Mouse (Mus musculus) lung, embryonic 16.5 days (tissue): Measurements from ENCODE around the gene Hus1b. TPM values are rescaled to one million over a fixed set of nuclear protein-coding genes. Genes with fewer than 3 reads are reported as not detected.
A peak's percentile ranks its signal among the peaks of the same experiment; 100 is the strongest.

Source experiments
- ATAC-seq: fragments of 200-750 bp; cut with Nextera tagmentation; 2 replicates; pipeline ENCODE4 v1.8.0; 2017; ENCODE audit warnings: low read depth, mild to moderate bottlenecking, moderate library complexity
- H3K27ac ChIP-seq: fragments of 300-500 bp; sonication (generic); 2 replicates; pipeline ENCODE4 v1.5.1; 2014; ENCODE audit warnings: mild to moderate bottlenecking, control low read depth, low read length
- H3K27me3 ChIP-seq: fragments of 300-500 bp; sonication (generic); 2 replicates; pipeline ENCODE4 v1.6.1; 2014; ENCODE audit warnings: low read depth, low read length, mixed read lengths; ENCODE audit not compliant: control insufficient read depth, insufficient read depth
- H3K36me3 ChIP-seq: fragments of 300-500 bp; sonication (generic); 2 replicates; pipeline ENCODE4 v1.6.1; 2014; ENCODE audit warnings: low read length; ENCODE audit not compliant: control insufficient read depth, insufficient read depth
- H3K4me1 ChIP-seq: fragments of 300-500 bp; sonication (generic); replicated peaks from 2 replicates; pipeline ENCODE4 v1.6.1; 2014; ENCODE audit warnings: low read length, mixed read lengths; ENCODE audit not compliant: control insufficient read depth, insufficient read depth
- H3K4me2 ChIP-seq: fragments of 300-500 bp; sonication (generic); 2 replicates; pipeline ENCODE4 v1.6.1; 2014; ENCODE audit warnings: low read depth, low read length, control low read depth
- H3K4me3 ChIP-seq: fragments of 300-500 bp; sonication (generic); 2 replicates; pipeline ENCODE4 v1.5.1; 2014; ENCODE audit warnings: mild to moderate bottlenecking, low read length, control low read depth
- H3K9ac ChIP-seq: fragments of 300-500 bp; sonication (generic); 2 replicates; pipeline ENCODE4 v1.6.1; 2014; ENCODE audit warnings: low read length, control low read depth
- H3K9me3 ChIP-seq: fragments of 300-500 bp; sonication (generic); 2 replicates; pipeline ENCODE4 v1.6.1; 2016; ENCODE audit warnings: low read length; ENCODE audit not compliant: control insufficient read depth
- WGBS: fragments of 180-500 bp; shearing (Covaris S2); extraction: QIAGEN DNeasy Blood & Tissue Kit; methylation state at CpG from one replicate; pipeline ENCODE4 v1.1.7; 2014; 5-methylcytosine and 5-hydroxymethylcytosine counted together
- polyA plus RNA-seq: library from polyadenylated mRNA; unstranded; fragments of >200 nt; fragmentation: Nextera tagmentation; extraction: Ambion mirVana; gene quantifications from 2 replicates; pipeline ENCODE4 v1.2.1, GENCODE M21; 2015

Hus1b gene
- polyA plus RNA-seq, 1 experiment from 2014 or later = not detected

DNA sequence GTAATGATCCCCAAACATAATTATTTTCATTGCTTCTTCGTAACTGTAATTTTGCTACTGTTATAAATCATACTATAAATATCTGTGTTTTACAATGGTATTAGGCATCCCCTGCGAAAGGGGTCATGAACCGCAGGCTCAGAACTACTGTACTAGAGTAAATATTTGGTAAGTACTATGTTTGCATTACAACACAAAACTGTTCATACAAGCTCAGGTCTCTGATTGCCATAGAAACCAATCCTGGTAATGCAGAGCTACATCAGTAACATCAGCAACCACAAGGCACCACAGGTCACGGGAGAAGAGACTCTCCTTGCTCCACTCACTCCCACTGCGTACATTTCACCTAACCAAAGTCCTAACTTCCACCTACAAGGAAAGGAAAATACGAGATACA, 23.3 kb downstream of the Hus1b start:
- Histone ChIP-seq H3K4me1 (no peaks in the 10 kb centered on the region), H3K4me3 (no peak overlapping the region), H3K36me3 (peaks cover 5% of the 10 kb centered on the region), H3K9ac (no peak overlapping the region), H3K9me3 (no peaks in the 10 kb centered on the region), H3K27ac (no peak overlapping the region), H3K4me2 (no peak overlapping the region), H3K27me3 (no peaks in the 10 kb centered on the region)
- 69% methylated on average over 6 of the region's 6 CpGs for WGBS
- no peak for ATAC-seq

DNA sequence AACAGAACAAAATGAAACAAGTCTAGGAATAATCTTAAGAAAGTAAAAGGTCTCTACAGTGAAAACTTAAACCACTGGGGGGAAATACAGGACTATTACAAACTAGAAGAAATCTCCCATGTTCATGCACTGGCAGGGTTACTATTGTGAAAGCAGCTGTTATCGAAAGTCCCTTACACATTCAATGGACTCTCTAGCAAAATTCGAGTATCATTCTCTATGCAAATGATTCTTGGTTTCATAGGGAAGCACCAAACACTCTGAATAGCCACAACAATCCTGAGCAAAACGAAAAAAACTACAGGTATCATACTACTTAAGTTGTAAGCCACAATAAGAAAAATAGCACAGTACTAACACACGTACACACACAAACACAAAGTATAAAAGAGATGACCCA, 25.6 kb downstream of the Hus1b start:
- H3K9ac ChIP-seq = no peak overlapping the region
- H3K4me3 ChIP-seq = no peak overlapping the region
- H3K36me3 ChIP-seq = peaks cover 5% of the 10 kb centered on the region
- 87% methylated on average over 4 of the region's 4 CpGs for WGBS
- H3K4me2 ChIP-seq = no peak overlapping the region
- H3K4me1 ChIP-seq = no peaks in the 10 kb centered on the region
- no peaks in the 10 kb centered on the region for H3K27me3 ChIP-seq
- ATAC-seq = no peak
- no peak overlapping the region for H3K27ac ChIP-seq
- H3K9me3 ChIP-seq = no peaks in the 10 kb centered on the region

DNA sequence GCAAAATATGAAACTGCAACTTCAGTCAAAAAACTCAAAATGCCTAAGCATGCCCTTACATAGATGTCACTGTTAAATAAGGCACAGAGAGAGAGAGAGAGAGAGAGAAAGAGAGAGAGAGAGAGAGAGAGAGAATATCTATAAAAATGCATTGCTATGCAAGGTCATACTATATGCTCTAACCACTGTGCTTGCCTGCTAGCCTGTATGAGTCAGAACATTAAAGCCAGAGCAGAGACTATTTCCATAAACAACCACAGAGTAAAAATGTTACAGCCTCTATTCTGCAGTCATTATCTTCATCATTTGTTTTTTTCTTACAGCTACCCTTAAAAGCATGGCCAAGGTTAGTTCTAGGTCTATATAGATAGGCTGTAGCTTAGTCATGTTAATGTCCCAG, 33.8 kb downstream of the Hus1b start:
- Histone ChIP-seq H3K4me1 (peaks cover 4% of the 10 kb centered on the region), H3K9me3 (no peaks in the 10 kb centered on the region), H3K27ac (no peak overlapping the region), H3K36me3 (peaks cover 2% of the 10 kb centered on the region; the same call in 1 of the 2 replicates), H3K4me2 (no peak overlapping the region), H3K4me3 (no peak overlapping the region), H3K27me3 (no peaks in the 10 kb centered on the region), H3K9ac (no peak overlapping the region)
- ATAC-seq = no peak

DNA sequence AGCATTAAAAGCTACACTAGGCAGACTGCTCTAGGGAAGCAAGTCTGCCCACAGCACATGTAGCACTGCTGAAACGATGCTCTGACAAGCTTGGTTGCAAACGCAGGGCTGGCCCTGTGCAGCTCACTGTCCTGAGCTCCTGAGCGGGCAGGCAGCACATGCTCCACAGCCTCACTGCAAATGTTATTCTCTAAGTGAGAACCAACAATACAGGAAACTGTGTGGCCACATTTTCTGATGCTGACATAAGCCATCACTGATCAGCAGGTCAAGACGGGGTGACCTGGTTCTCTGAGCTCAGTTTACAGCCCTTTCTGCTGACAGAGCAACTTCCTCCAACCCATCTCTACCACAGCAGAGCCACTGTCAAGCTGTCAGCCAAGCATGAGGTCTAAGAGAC, 34.5 kb downstream of the Hus1b start:
- Histone ChIP-seq H3K36me3 (peaks cover 2% of the 10 kb centered on the region; the same call in 1 of the 2 replicates), H3K27ac (peak overlapping the region; percentile 37), H3K4me1 (peaks cover 4% of the 10 kb centered on the region), H3K4me2 (no peak overlapping the region), H3K9me3 (no peaks in the 10 kb centered on the region), H3K4me3 (no peak overlapping the region), H3K27me3 (no peaks in the 10 kb centered on the region), H3K9ac (no peak overlapping the region)
- ATAC-seq = peak; percentile 56
- 18% methylated on average over 4 of the region's 4 CpGs for WGBS

DNA sequence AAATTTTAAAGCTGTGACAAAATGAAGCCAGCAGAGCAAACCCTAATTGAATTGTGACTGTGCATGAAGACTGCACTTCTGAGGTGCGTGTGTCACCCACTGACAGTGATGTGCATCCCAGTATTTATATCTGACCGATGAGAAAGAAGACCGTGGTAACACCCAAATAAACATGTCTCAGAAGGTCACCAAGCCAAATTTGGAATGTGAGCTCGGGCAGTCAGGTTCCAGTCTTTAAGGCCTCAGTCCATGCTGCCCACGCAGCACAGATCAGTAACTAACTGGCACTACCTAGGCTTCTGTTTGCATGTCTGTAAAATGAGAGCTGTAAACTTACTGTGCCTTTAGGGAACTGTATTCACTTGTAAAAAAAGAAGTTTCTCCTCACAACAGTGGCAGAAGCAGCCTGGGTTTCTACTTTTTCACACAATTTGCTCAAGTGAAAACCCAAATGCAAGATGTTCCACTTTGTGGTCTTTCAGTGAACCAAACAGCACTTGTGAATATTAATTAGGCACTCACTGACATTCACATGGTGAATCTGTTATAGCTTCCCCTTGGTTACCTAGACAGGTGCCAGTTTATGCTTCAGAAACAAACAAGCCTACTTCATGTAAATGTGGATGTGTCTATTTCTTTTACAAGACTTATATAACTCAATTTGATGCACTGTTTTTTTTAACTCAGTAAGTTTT, 35.5 kb downstream of the Hus1b start:
- Histone ChIP-seq H3K36me3 (peaks cover 2% of the 10 kb centered on the region; the same call in 1 of the 2 replicates), H3K4me2 (no peak overlapping the region), H3K27ac (no peak overlapping the region), H3K9me3 (no peaks in the 10 kb centered on the region), H3K4me1 (peaks cover 4% of the 10 kb centered on the region), H3K9ac (no peak overlapping the region), H3K4me3 (no peak overlapping the region), H3K27me3 (no peaks in the 10 kb centered on the region)
- WGBS = 54% methylated on average over 5 of the region's 5 CpGs
- no peak for ATAC-seq

DNA sequence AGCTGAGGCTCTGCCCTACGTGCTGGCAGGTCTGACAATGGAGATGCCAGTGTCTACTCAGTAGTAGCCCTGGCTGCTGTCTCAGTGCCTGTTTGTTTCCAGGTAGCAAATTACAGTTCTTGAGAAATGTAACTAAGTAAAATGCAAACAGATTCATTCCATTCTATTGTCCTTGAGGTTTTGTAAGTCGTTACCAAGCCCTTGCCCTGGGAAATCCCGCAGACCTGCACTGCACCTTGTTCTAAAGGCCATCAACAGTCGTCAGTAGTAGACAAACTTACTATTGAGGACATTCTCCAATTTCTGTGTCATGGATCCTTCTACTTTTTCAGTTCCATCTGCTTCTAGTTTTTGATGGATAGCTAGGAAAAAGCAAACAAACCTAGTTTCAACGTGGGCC, 36.7 kb downstream of the Hus1b start:
- no peak overlapping the region for H3K4me3 ChIP-seq
- H3K27me3 ChIP-seq = no peaks in the 10 kb centered on the region
- ATAC-seq = no peak; the same call in 1 of the 2 replicates
- H3K4me2 ChIP-seq = no peak overlapping the region
- no peak overlapping the region for H3K9ac ChIP-seq
- peaks cover 2% of the 10 kb centered on the region; the same call in 1 of the 2 replicates for H3K36me3 ChIP-seq
- H3K4me1 ChIP-seq = peaks cover 4% of the 10 kb centered on the region
- no peak overlapping the region for H3K27ac ChIP-seq
- 58% methylated on average over 5 of the region's 5 CpGs for WGBS
- no peaks in the 10 kb centered on the region for H3K9me3 ChIP-seq

DNA sequence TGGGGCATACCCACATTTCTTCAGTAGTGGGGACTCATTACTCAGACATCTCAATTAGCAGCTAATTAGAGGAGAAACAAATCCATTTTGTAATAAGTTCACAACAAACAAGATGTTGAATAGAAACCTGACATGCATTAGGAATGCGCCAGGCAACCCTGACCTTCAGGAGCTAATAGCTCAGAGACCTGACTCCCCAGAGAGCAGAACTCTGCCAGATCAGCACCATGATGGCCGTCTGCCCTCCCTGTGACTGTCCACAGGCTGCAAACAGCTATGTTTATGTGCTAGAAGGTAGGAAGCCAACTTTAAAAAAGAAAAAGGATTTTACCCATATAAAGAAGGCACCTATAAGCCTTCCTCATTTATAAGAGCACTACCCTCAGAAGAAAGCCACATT, 45.3 kb downstream of the Hus1b start:
- H3K4me3 ChIP-seq = no peak overlapping the region
- 0 out of 2 replicates have a peak, but pooled peaks cover 2% of the 10 kb centered on the region for H3K36me3 ChIP-seq
- H3K27me3 ChIP-seq = no peaks in the 10 kb centered on the region
- H3K9ac ChIP-seq = no peak overlapping the region
- no peaks in the 10 kb centered on the region for H3K4me1 ChIP-seq
- H3K9me3 ChIP-seq = no peaks in the 10 kb centered on the region
- H3K27ac ChIP-seq = no peak overlapping the region
- 67% methylated on average over 2 of the region's 2 CpGs for WGBS
- H3K4me2 ChIP-seq = no peak overlapping the region
- ATAC-seq = no peak

DNA sequence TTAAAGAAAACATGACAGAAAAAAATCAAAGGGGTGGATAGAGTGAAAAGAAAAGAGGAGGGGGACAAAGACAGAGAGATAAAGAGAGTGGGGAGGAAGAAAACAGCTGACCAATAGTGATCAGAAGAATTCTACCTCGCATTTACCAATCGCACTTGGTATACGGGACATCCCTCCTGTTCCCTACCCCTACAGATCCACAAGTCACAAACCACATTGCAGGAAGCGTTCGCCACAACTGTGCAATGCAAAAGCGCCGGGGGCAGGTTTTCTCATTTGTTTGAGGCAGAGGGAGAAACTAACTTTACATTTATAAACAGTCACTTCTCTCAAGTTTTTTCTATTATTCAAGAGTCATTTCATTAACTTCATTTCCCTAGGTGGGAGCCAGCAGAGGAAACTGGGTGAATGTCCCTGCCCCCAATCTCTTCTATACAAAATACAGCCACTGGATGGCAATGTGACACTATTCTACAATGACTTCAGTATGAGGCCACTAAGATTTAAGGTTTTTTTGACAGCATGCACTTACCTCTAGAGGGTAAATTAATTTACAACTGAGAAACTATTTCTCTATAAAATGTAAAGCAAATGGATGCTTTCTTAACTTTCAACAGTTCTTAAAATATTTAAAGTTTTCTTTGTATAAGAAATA, 46.0 kb downstream of the Hus1b start:
- no peaks in the 10 kb centered on the region for H3K9me3 ChIP-seq

More for the DNA sequence above, 46.0 kb downstream of the Hus1b start:
- H3K4me3 ChIP-seq = no peak overlapping the region
- no peaks in the 10 kb centered on the region for H3K4me1 ChIP-seq
- peak; percentile 43; the same call in 1 of the 2 replicates for ATAC-seq
- H3K27me3 ChIP-seq = no peaks in the 10 kb centered on the region
- WGBS = 81% methylated on average over 7 of the region's 7 CpGs
- 0 out of 2 replicates have a peak, but pooled peaks cover 2% of the 10 kb centered on the region for H3K36me3 ChIP-seq
- no peak overlapping the region for H3K27ac ChIP-seq
- H3K9ac ChIP-seq = no peak overlapping the region
- no peak overlapping the region for H3K4me2 ChIP-seq
